Mouse (Mus musculus): ENCODE data around the gene Dnajb2. TPM values are rescaled to one million over a fixed set of nuclear protein-coding genes. Genes with fewer than 3 reads are reported as not detected.

Gene Dnajb2
- total RNA-seq, 1 experiment from 2014 or later = 9.5 TPM

- ATAC-seq (replicated peaks; ENCODE audit: low read depth, poor library complexity, severe bottlenecking) = no peak
Observed at GRCm38 (mm10) chr1:75248041-75248772, 12.0 kb downstream of the Dnajb2 start.

GRCm38 (mm10) chr1:75250498-75250897 is 14.3 kb downstream of the Dnajb2 start:
- no peak for ATAC-seq (replicated peaks; ENCODE audit: low read depth, poor library complexity, severe bottlenecking)

- peak; percentile 81 for ATAC-seq (replicated peaks; ENCODE audit: low read depth, poor library complexity, severe bottlenecking)
Observed at GRCm38 (mm10) chr1:75251112-75251970, 15.1 kb downstream of the Dnajb2 start.

DNA sequence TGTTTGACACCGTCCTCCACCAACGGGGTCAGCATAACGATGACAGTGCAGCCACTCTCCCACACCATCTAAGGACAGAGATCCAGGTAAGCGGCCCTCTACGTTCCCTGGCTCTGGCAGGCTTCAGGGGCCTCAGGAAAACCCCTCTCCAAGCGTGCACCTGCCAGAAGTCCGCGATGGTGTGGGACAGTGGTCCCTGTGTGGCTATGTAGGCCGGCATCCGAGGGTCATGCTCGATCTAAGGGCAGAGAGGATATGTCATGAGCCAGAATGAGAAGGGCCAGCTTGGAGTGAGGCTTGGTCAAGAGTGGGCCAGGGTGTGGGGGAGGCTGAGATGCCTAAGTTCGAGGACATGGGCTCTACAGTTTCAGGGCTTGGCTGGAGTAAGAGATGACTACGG is 16.1 kb downstream of the Dnajb2 start:
- no peak for ATAC-seq (replicated peaks; ENCODE audit: low read depth, poor library complexity, severe bottlenecking)

DNA sequence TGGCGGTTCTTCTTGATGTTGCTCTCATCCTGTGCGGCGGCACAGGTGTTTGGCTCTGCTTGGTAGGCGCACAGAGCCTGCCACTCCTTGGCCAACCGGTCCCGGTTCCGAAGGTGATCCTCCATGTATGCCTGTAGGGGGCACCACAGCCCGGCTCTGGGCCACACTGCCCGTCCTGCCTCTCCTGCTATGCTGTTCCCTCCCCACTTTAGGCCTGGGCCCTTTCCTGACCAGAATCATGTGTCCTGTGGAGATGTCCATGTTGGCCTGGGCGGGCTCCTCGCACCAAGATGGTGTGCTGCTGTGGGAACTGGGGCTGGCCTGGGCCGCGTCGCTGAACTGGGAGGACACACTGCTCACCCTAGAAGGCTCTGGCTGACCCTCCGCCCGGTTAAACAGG is 16.8 kb downstream of the Dnajb2 start:
- ATAC-seq (replicated peaks; ENCODE audit: low read depth, poor library complexity, severe bottlenecking) = no peak

DNA sequence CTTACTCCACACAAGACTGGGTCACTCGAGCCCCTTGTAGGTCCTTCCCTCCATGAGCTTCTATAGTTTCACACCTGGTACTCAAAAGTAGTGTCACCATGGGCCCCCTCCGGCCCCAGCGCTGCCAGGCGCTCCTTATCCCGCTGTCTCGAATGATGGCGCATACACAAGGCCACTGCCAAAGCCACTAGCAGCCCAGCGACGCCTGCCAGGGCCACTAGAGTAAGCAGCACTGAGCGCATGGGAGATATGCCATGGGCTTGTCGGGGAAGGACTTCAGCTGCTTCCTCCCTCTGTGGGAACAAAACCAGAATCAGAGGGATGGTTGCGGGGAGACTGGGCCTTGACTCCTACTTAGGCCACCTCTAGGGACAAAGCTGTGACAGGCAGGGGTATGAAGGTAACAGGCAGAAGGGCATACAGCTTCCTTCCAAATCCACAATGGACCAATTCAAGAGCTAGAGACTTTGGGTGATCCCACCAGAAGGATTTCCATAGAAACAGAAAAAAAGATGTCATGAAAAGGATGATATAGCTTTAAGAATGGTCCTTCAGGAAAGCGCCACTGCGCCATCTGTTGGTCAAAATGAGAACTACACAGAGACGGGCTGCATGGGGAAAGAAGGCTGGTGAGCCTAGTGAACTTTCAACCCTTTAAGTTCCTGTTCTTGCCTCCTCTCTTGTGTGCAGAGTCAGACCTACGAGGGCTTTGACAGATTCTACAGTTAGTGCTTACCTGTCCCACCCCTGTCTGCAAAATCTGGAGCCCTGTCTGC is 17.8 kb downstream of the Dnajb2 start:
- peak; percentile 71 for ATAC-seq (replicated peaks; ENCODE audit: low read depth, poor library complexity, severe bottlenecking)

GRCm38 (mm10) chr1:75254625-75255013 is 18.4 kb downstream of the Dnajb2 start:
- ATAC-seq (replicated peaks; ENCODE audit: low read depth, poor library complexity, severe bottlenecking) = no peak

DNA sequence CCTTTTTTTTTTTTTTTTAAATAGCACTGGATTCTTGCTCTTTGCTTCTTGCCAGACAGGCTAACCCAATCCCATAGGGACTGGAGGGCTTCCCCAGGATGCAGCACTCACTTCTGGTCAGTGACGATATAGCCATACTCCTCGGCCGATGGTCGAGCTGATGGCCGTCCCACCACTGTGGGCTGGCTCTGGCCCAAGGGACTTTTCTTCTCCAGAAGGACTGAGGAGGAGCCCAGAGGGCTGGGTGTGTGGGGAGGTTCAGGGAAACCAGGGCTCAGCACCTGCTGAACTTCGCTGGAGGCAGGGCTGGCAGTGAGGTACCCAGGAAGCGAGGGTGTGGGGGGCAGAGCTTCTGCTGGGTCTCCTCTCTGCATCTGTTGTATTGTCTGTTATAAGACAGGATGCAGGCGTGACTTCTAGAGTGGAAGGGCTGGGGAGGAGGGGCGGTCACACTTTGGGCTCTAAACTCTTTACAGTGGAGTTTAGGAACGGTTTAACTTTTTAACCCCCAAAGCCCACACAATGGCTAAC is 19.4 kb downstream of the Dnajb2 start:
- ATAC-seq (replicated peaks; ENCODE audit: low read depth, poor library complexity, severe bottlenecking) = no peak

- no peak for ATAC-seq (replicated peaks; ENCODE audit: low read depth, poor library complexity, severe bottlenecking)
Observed at GRCm38 (mm10) chr1:75261278-75261677, 25.1 kb downstream of the Dnajb2 start.

DNA sequence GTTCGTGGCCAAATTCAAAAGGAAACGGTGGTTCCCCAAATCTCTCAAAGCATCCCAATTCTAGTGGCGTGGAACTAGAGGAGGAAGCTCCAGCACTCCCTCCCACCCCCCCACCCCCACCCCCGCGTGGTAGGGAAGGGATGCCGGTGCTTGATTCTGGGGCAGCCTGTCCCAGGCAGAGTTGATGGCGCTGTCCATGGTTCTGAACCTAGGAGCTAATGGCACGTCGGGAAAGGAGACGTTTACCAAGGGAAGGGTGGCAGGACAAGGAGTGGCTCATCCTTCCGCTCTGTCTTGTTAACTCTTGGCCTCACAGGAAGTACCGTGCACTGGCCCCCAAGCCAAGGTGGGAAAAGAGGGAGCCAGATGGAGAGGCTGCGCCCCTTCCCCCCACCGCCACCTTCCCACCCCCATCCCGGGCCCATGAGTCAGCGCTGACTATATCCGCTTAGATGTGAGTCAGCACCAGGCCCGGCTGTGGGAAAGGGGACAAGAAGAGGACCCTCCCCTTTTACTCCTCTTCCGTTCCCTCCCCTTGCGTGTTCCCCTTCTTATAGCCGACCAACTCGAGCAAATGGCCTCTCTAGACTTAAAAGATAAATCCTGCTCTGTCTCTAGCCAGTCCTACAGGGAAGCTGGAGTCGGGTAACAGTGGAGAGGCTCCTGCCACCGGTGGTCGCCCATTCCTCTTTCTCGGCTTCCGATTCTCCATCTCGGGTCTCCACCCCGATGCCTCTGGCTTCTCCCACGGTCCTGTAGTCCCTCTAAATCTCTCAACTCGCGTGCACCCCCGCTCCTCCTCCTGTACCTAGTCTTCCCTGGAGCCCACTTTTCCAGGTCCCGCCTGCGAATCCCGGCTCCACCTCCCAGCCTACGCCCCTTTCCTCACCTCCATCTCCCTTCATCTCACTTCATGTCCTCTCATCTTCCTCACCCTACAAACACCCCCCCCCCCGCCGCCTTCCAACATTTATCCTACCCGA is 27.1 kb downstream of the Dnajb2 start:
- ATAC-seq (replicated peaks; ENCODE audit: low read depth, poor library complexity, severe bottlenecking) = peak; percentile 93

DNA sequence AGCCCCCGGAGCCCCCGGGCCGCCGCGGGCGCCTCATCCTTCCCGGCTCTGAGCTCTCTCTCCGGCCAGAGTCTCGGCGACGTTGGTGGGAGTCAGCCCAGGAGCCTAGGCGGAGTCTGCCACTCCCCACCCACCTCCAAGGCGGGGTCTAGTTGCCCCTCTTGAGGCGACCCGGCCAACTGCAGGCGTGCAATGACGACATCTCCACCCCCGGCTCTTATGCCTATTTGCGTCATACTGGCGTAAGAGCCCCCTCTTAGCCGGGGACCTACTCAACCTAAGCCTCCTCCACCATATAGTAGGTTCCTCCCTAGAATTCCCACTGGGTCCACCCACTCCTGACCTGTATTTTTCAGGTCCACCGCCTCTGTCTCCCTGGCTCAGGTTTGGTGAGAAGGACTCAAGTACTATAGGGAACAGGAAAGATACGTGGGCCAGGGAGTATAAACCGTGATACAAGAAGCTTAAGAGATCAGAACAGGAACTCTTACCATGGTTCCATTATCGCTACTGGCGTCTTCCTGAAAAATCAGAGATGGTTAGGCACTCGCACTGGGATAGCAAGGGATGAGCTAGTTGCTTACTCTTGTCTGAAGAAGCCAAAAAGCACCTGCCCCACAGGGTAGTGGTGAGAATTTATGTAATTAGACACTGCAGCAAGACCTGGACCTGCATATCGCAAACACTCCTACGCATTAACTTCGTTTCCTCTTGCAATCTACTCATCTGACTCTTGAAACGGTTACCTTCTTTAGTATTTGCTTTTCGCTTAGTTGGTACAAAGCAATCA is 28.1 kb downstream of the Dnajb2 start, which contains the start of gene Ptprn:
Gene Ptprn, minus strand, starts transcription at position 412 of the 790 bp plus-strand sequence.
- no peak for ATAC-seq (replicated peaks; ENCODE audit: low read depth, poor library complexity, severe bottlenecking)

- peak; percentile 83 for ATAC-seq (replicated peaks; ENCODE audit: low read depth, poor library complexity, severe bottlenecking)
Observed at GRCm38 (mm10) chr1:75277195-75278188, 41.3 kb downstream of the Dnajb2 start.

DNA sequence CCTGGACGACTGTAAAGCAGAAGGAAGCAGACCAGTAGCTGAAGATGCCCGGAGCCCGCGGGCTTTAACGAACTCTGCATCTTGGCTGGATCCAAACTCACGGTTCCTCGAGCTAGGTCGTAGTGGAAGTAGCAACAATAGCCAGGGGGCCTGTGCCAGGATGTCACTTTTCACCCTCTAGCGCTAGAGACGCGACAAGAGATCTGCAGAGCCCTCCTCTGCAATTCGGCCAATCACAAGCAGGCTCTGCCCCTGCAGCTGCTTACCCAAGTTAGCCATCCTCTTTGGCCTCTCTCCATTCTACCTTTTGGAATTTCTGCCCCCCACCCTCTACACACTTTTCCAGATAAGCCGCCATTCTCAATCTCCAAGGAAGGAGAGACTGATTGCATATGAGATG is 42.0 kb downstream of the Dnajb2 start, which contains the start of gene Resp18:
Gene Resp18, minus strand, starts transcription at position 188 of the 400 bp plus-strand sequence.
- ATAC-seq (replicated peaks; ENCODE audit: low read depth, poor library complexity, severe bottlenecking) = no peak

DNA sequence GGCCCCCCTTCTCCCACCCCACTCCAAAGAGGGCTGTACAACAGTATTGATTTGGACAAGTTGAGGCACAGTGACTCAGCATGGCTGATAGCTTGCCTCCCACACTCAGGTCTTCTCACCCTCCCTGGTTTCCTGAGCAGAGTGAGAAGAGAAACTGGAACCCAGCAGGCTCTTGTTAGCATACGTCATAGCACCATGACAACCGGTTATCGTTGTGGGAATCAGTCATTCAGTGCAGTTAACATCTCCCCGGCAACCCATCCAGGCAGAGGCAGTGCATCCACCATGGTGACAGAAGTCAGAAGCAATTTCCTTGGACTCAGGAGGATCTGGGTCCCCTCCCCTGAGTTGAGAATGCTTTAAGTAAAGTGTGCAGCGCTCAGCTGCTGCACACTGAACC is 46.8 kb downstream of the Dnajb2 start:
- ATAC-seq (replicated peaks; ENCODE audit: low read depth, poor library complexity, severe bottlenecking) = no peak

- ATAC-seq (replicated peaks; ENCODE audit: low read depth, poor library complexity, severe bottlenecking) = no peak
Observed at GRCm38 (mm10) chr1:75284911-75285310, 48.7 kb downstream of the Dnajb2 start.

GRCm38 (mm10) chr1:75289376-75289775 is 53.2 kb downstream of the Dnajb2 start:
- no peak for ATAC-seq (replicated peaks; ENCODE audit: low read depth, poor library complexity, severe bottlenecking)

GRCm38 (mm10) chr1:75289888-75290431 is 53.8 kb downstream of the Dnajb2 start:
- no peak for ATAC-seq (replicated peaks; ENCODE audit: low read depth, poor library complexity, severe bottlenecking)

Data from common myeloid progenitor, adult 5-6 weeks (primary cell).